Mouse (Mus musculus): ENCODE results near the gene Hdac5. TPM values are rescaled to one million over a fixed set of nuclear protein-coding genes. Genes with fewer than 3 reads are reported as not detected.
"Not testable (repeated sequence)": the region's sequence is repeated elsewhere in the genome, so short reads cannot be mapped to it uniquely, and the experiment has no call there.

The Hdac5 gene
- total RNA-seq, 2 experiments from 2014 or later = 115 to 117 TPM

GRCm38 (mm10) chr11:102184646-102185495 is 45.1 kb downstream of the Hdac5 start, which contains the start of gene Lsm12:
Gene Lsm12, minus strand, starts transcription at chr11:102185296.
- DNase-seq = peak; percentile 96 to 99

GRCm38 (mm10) chr11:102184253-102184645 is 45.7 kb downstream of the Hdac5 start:
- DNase-seq = no peak

GRCm38 (mm10) chr11:102179836-102180235 is 50.1 kb downstream of the Hdac5 start:
- DNase-seq = no peak

DNA sequence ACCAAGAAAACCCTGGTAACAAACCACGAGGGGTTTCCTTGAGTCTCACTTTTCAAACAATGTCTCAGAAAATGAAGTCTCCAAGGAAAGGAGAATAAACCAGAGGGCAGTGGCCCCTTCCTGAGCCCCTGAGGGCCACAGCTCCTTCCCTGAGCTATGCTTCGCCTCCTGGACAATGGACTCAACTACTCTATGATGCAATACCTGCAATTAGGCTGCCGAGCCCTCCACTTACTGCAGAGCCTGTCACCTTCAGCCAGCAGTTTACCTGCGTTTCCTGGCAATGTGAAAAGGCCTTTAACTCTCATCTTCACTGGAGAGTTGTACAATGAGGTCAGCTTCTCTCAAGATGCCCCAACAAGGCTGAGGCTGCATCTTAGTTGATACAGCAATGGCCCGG is 61.3 kb downstream of the Hdac5 start:
- no peak for DNase-seq

GRCm38 (mm10) chr11:102167539-102167938 is 62.4 kb downstream of the Hdac5 start:
- DNase-seq = no peak

DNA sequence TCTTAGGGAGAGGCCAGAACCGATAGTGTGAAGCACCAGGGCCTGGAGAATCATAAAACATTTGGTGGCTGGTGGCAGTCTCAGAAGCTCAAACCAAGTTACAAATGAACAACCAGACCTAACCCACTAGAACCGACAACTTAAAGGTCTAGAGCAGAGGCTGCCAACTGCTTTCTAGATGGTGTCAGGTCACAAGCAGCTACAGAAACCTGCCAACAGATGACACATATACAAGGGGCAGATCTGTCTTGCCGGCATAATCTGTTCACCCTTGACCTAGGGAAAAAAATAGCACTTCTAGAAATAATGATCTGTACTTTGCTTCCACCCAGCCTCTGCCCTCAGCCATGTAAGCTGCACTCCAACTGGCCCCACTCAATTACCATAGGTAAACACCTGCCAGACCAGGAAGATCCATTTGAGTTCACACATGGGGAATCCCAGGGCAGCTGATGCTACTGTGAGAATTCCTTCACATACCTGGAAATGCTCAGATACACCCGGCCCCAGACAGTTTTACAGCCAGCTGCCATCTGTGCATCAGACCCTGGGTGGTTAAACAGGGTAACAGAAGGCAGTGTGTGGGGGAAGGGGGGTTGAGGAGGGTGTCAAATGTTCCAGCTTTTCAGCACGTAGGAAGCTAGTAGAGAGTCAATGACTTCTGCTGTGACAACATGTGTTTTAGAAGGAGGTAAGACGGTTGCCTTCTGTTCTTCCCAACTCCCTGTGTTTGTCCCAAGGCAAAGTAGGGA is 63.8 kb downstream of the Hdac5 start:
- no peak for DNase-seq

GRCm38 (mm10) chr11:102159781-102160180 is 70.2 kb downstream of the Hdac5 start:
- no peak for DNase-seq

GRCm38 (mm10) chr11:102158024-102158423 is 71.9 kb downstream of the Hdac5 start:
- DNase-seq = not testable (repeated sequence)

DNA sequence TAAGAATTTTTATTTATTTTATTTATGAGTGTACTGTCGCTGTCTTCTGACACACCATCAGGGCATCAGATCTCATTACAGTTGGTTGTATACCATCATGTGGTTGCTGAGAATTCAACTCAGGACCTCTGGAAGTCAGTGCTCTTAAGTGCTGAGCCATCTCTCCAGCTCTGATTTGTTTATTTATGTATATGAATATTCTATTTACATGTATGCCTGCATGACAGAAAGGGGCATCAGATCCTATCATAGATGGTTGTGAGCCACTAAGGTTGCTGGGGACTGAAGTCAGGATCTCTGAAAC is 73.2 kb downstream of the Hdac5 start:
- no peak for DNase-seq

GRCm38 (mm10) chr11:102156039-102156785 is 73.8 kb downstream of the Hdac5 start, which contains the start of gene Tmem101:
Gene Tmem101, minus strand, starts transcription at chr11:102156404.
- peak; percentile 93 to 97 for DNase-seq

- DNase-seq = no peak
Measured at GRCm38 (mm10) chr11:102147213-102147989, 82.6 kb downstream of the Hdac5 start.

GRCm38 (mm10) chr11:102146531-102146930 is 83.4 kb downstream of the Hdac5 start:
- DNase-seq = no peak

GRCm38 (mm10) chr11:102146005-102146404 is 84.0 kb downstream of the Hdac5 start:
- DNase-seq = peak in 1 of 2 experiments; percentile 28

DNA sequence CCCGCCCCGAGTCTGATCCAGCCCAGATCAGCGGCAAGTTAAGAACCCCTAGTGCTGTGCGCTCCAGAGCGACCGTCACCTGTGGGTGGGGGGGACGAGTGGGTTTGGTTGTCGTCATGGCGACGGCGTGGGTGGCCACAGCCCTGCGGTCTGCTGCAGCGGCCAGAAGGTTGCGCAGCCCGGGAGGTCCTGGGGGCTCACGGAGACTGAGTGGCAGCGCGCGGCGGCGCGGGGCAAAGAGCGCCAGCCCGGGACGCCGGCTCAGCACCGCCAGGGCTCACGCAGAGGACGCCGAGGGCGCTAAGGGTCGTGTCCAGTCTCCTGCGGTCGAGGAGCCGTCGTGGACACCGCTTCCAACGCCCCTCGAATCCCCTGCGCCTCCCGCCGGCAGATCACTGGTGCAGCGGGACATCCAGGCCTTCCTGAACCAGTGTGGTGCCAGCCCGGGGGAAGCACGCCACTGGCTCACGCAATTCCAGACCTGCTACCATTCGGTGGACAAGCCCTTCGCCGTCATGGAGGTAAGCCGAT is 84.4 kb downstream of the Hdac5 start, which contains the start of gene Nags:
Nags (plus strand) TSS at position 43 of the 531 bp plus-strand sequence.
- DNase-seq = no peak

DNA sequence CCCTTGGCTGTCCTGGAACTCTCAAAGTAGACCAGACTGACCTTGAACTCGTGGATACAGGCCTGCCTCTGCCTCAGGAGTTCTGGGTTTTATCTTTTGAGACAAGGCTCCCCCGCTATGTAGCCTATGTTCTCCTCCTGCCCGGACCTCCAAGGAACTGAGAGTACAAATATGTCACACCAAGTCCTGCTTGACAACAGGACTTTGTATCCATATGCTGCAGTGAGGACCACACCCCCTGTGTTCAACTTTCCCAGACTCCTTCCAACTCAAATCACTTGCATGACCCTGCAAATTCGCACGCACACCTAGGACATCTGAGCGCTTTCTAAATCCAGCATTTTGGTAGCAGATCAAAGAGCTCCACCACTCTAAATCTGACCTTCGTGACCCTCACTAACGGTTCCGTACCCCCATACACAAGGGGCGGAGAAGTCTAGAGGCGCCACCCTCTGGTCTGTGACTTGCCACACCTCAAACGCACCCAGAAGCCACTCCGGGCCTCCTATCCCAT is 85.0 kb downstream of the Hdac5 start:
- DNase-seq = no peak

Small RNAs within 50 kb of the gene (microRNA-seq; reads per million reads assigned to microRNA genes)
- 4.6 to 5.1 reads per million in 2 experiments for gene Mir8101

Other genes with a start within 250 kb of the Hdac5 start
- gene Cfap97d1, start 245.9 kb downstream of the Hdac5 start, total RNA-seq (2021) = not detected
- 100 to 1,000 TPM; 107 to 117 TPM for gene Dusp3, start 243.2 kb downstream of the Hdac5 start, total RNA-seq (2021)
- gene Mpp3, start 201.7 kb downstream of the Hdac5 start, total RNA-seq (2021) = 1 to 10 TPM; 1.4 to 1.5 TPM
- 10 to 100 TPM; 49.0 to 52.9 TPM for gene Cd300lg, start 188.7 kb downstream of the Hdac5 start, total RNA-seq (2021)
- 1 to 10 TPM; 1.5 to 3.1 TPM for gene Mpp2, start 141.7 kb downstream of the Hdac5 start, total RNA-seq (2021)
- not detected for gene Ppy, start 128.8 kb downstream of the Hdac5 start, total RNA-seq (2021)
- not detected for gene Pyy, start 122.3 kb downstream of the Hdac5 start, total RNA-seq (2021)
- gene Nags, start 84.7 kb downstream of the Hdac5 start, total RNA-seq (2021) = under 1 TPM in 1 of 2 experiments, not detected in 1; 0.13 TPM
- 10 to 100 TPM; 14.1 to 14.9 TPM for gene Tmem101, start 73.8 kb downstream of the Hdac5 start, total RNA-seq (2021)
- gene Lsm12, start 44.9 kb downstream of the Hdac5 start, total RNA-seq (2021) = 10 to 100 TPM; 45.5 to 50.6 TPM
- gene G6pc3, start 40.5 kb downstream of the Hdac5 start, total RNA-seq (2021) = 10 to 100 TPM; 54.5 to 56.6 TPM
- gene BC030867, start 18.7 kb upstream of the Hdac5 start, total RNA-seq (2021) = under 1 TPM; 0.22 to 0.28 TPM
- 1 to 10 TPM; 1.2 TPM for gene Asb16, start 38.6 kb upstream of the Hdac5 start, total RNA-seq (2021)
- gene Tmub2, start 54.8 kb upstream of the Hdac5 start, total RNA-seq (2021) = 10 to 100 TPM; 24.4 to 26.7 TPM
- gene Atxn7l3, start 66.5 kb upstream of the Hdac5 start, total RNA-seq (2021) = 10 to 100 TPM; 19.2 to 22.6 TPM
- gene Ubtf, start 89.6 kb upstream of the Hdac5 start, total RNA-seq (2021) = 10 to 100 TPM; 49.2 to 49.9 TPM
- 1 to 10 TPM; 1.4 to 2.3 TPM for gene Slc4a1, start 136.0 kb upstream of the Hdac5 start, total RNA-seq (2021)
- gene Rundc3a, start 163.2 kb upstream of the Hdac5 start, total RNA-seq (2021) = under 1 TPM in 1 of 2 experiments, not detected in 1; 0.64 TPM
- gene Slc25a39, start 177.8 kb upstream of the Hdac5 start, total RNA-seq (2021) = 100 to 1,000 TPM; 187 to 194 TPM
- gene Grn, start 200.1 kb upstream of the Hdac5 start, total RNA-seq (2021) = 10 to 100 TPM; 82.0 to 98.0 TPM
- gene Fam171a2, start 217.5 kb upstream of the Hdac5 start, total RNA-seq (2021) = 1 to 10 TPM; 3.4 to 4.8 TPM
- 1 to 10 TPM; 4.1 to 4.4 TPM for gene Itga2b, start 240.0 kb upstream of the Hdac5 start, total RNA-seq (2021)

Data from heart, adult 18-20 months (tissue).